Mouse (Mus musculus): ENCODE results near the gene Plod2.

Gene Plod2
- long read RNA-seq, experiment 1, transcript Plod2-203 (20 exons, 3,663 nt): minor isoform, 19 of 161 reads
- long read RNA-seq, experiment 1, transcript Plod2-201 (19 exons, 3,649 nt): major isoform, 93 of 161 reads
- long read RNA-seq, experiment 1, partial matches to known transcripts: 28 of 161 reads
- long read RNA-seq, experiment 1, other reads (novel, unspliced or antisense): 21 of 161 reads
- long read RNA-seq, experiment 2, transcript Plod2-201 (19 exons, 3,649 nt): major isoform, 89 of 156 reads
- long read RNA-seq, experiment 2, transcript Plod2-203 (20 exons, 3,663 nt): minor isoform, 5 of 156 reads
- long read RNA-seq, experiment 2, partial matches to known transcripts: 34 of 156 reads
- long read RNA-seq, experiment 2, other reads (novel, unspliced or antisense): 28 of 156 reads

GRCm38 (mm10) chr9:92541977-92542561 lies at the start of gene Plod2:
Gene Plod2 (plus strand): TSS chr9:92542223.
- intact Hi-C loops (cut with DNase I): loop anchor here (1.0 to 5.0 kb wide), 2 partner anchors 28 to 55 kb away; no protein-coding TSS in a partner anchor

GRCm38 (mm10) chr9:92499710-92500410 lies 42.2 kb upstream of the Plod2 start:
- intact Hi-C loops (cut with DNase I): loop anchor here (1.0 to 2.0 kb wide), 2 partner anchors 113 to 379 kb away; no protein-coding TSS in a partner anchor

- intact Hi-C loops (cut with DNase I): no loop called here
These were observed 37.8 kb upstream of the Plod2 start for GRCm38 (mm10) chr9:92504256-92504655.

GRCm38 (mm10) chr9:92504889-92505288 lies 37.1 kb upstream of the Plod2 start:
- intact Hi-C loops (cut with DNase I): no loop called here

DNA sequence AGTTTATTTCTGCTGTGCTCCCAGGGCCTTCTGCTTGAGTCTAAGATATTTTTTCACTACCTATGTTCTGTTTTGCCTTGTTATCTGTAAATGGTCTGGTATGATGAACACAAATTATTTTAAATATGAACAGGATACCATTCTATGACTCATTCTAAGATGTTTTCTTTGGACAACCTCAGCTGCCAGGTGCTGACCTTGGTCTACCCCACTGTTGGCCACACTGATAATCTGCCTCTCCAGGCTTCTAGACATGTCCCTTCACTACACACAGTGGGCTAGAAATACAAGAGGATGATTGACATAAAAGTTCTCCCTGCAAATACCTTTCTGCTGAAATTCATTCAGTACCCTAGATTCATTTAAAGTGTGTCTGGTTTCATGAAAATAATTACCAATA lies 30.3 kb upstream of the Plod2 start:
- intact Hi-C loops (cut with DNase I): no loop called here

DNA sequence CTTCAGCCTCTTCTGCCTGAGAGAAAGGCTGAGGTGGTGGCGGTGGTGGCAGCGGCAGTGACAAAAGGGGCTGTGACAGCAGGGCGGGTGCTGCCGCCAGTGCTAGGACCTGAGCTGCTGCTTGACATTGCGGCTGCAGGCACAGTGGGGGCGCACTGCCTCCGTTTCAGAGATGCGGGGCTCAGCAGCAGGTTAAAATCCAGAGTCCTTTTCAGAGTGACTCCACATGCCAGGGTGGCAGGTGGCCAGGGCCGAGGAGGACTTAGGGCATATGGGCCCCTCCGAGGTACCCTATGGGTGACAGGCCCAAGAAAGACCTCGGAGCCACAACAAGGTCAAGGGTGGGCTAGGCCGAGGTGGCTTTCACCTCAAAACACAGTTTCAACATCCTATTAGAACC lies 25.0 kb upstream of the Plod2 start:
- intact Hi-C loops (cut with DNase I): no loop called here

DNA sequence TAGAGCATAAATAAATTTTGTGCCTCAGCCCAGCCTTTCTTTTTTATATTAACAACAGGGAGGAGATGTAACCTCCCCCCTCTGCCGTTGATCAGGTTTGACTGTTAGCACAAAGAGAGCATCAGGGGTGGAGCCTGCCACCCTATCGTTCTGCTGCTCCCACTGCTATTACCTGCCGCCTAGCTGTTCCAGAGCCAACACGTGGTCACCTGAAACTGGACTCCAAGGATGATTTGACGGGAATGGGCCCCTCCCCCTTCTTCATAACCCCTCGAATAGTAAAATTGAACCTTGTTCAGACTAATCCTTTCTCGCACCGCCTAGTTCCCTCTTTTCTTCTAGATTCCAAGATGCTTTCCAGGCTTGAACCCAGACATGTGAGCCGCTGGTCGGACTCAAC lies 21.3 kb upstream of the Plod2 start:
- intact Hi-C loops (cut with DNase I): no loop called here

DNA sequence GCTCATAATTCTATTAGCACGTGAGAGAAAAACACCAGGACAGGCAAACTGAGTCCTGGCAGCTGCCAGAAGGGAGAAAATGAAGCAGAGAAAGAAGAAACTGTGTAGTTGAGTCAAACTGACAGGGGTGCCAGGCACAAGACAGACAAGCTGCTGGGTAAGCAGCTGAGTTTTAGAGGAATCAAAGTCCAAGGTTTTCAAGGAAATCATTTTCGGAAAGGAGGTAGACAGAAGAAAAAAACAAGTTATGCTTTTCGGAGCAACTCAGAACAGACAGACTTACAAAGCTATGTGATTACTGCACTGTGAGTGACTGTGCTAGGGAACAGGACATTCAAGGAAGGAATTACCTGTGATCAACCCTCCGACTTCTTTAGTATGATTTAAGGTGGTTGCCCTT lies 17.5 kb upstream of the Plod2 start:
- intact Hi-C loops (cut with DNase I): no loop called here

DNA sequence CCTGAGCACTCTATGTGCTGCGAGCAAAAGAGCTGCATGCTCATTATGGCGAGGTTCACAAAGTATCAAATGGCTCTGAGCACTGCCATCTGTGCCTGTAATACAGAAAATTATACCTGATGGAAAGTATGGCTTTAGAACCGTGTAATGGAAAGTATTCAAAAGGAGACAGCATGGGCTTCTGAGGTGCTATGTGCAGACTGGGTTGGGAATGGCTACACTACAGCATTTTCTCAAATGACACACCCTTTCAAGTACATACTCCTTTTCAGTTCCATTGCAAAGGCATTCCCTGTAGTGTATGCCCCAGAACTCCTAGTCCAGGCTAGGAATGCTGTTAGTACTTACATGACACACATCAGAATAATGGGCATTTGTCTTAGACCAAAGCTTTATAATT lies 12.0 kb upstream of the Plod2 start:
- intact Hi-C loops (cut with DNase I): no loop called here

DNA sequence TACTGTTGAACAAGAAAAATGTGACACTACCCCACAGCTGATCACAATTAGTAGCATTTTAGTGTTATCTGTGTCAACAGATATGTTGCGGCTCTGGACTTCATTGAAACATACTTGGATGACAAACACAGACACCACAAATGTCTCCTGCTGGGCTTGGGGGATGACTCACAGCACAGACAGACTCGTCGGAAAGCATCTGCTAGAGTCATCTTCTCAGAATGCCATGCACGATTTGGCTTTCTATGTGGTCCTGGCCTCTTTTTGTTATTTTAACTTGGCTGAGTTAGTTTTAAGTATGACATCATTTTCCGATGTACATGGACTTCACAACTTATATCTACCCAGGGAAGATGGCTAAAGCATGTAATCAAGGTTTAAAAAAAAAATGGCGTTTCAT lies 4.3 kb upstream of the Plod2 start:
- intact Hi-C loops (cut with DNase I): no loop called here

DNA sequence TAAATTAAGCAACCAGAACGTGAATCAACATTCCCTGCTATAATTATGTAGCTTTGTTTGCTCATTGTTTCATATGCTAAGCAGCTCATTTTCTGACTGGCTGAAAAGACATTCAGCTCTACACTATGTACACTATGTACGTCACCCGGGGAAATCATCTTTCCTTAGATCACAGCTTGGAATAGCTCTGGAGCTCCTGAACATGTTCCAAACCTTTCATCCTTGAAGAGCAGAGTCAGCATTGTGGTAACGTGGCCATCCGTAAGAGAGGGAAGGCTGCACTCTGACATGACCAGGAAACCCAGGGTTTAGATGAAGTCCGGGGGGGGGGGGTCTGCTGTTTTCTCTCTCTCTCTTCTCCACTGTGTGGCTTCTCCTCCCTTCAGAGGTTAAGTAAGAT lies 3.8 kb upstream of the Plod2 start:
- intact Hi-C loops (cut with DNase I): no loop called here

DNA sequence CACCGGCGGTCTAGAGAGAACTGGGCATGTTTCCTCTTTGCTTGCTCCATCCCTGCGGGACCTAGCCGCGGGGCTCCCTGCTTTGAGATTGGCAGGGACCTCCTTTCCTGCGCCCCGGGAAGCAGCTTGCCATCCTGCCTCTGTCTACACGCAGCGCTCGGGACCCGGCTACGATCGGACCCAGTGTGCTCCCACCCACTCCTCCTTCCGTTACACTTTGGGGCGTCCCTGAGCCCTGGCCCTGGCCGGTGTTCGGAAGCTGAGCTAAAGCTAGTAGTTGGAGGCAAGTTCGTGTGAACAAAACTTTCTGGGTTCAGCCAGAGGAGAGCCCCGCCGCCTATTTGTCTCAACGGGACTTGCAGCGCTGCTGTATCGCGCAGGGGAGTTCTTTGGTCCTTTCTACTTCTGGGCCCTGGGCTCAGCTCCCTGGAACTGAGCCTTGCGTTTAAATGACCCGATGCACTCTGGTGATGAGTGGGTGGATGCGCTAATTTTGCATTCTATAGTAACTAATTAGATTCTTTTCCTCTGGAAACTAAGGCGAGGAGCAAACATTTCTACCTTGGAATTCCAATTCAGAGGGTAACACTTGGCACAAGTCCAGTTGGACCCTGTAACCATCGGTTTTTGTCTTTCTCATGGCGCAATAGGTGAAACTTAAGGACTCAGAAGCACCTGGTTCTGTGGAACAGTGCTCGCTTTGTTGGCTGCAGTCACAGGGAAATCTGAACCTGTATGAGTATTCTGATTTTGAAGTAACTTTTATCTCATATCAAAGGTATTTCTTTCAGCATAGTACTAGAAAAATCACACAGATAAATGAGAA lies 781 bp downstream of the Plod2 start:
- intact Hi-C loops (cut with DNase I): loop anchor here (1.0 to 5.0 kb wide), 2 partner anchors 27 to 54 kb away; no protein-coding TSS in a partner anchor

- intact Hi-C loops (cut with DNase I): loop anchor here (5.0 kb wide), 1 partner anchor 53 kb away; no protein-coding TSS in a partner anchor
These were observed 2.1 kb downstream of the Plod2 start for GRCm38 (mm10) chr9:92544146-92544545.

DNA sequence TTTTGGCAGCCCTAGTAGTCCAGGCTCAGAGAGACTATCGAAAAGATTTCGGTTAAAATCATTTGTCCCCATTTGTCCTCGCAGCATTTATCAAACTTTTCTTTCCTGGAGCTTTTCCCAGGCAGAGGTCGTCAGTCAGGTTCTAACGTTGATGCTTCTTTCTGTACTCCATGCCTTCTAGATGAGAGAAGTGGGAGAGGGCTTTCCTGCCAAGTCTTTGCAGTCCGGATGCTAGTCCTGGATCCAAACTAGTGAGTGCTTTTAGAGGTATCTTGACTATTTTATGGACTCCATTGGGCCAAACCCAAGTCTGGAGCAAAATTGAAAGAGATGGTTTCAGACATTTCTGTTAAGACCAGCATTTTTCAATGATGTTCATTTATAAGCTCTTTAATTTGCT lies 3.0 kb downstream of the Plod2 start:
- intact Hi-C loops (cut with DNase I): no loop called here

DNA sequence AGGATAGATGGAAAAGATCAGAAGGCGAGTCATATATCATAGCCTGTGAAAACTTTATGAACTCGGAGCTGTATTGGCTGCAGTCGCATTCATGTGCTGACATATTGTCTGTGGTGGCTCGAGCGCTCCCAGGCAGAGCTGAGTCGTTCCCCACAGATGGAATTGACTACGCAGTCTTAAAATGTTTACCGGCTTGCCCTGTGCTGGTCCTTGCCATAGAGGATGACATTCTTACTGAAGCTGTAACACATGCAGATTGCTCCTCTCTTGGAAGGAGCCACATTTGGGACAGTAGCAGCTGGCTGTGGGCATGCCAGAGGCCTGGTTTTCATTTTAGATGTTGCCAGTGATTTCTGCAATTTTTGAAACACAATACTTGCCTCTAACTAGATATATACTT lies 4.4 kb downstream of the Plod2 start:
- intact Hi-C loops (cut with DNase I): no loop called here

DNA sequence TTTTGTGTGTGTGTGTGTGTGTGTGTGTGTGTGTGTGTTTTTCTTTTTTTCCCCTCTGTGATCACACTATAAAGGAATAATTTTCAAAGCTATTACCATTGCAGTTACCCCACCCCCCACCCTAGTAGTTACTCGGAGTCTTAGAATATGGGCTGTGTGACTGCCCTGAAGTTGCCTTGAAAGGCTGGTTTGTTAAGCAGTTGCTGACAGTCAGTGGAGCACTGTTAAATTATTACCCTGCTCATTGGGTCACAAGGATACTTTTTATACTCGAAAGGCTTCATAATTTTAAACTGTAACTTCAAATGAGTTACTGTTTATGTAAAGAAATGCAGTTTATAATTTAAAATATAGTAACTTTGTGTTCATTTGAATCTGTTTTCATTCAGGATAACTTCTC lies 5.1 kb downstream of the Plod2 start:
- intact Hi-C loops (cut with DNase I): no loop called here

DNA sequence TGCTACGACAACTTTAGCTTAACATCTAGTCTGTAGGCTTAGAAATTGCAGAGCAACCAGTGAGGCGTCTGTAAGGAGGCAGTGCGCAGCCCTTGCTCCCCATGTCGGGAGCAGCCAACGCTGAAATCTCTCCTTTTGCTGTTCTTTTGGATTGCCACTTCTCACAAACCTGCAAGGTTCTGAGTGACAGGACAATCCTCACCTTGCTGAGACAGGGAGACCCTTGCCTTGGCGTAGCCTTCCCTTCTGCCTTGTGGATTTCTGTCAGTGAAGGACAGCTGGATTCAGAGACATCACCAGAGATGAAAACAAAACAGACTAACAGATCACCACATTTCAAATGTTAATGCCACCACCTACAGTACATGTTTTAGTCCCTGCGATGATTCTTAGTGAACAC lies 5.8 kb downstream of the Plod2 start:
- intact Hi-C loops (cut with DNase I): no loop called here

- intact Hi-C loops (cut with DNase I): no loop called here
These were observed 6.6 kb downstream of the Plod2 start for GRCm38 (mm10) chr9:92548603-92549002.

GRCm38 (mm10) chr9:92549811-92550490 lies 7.9 kb downstream of the Plod2 start:
- intact Hi-C loops (cut with DNase I): no loop called here

DNA sequence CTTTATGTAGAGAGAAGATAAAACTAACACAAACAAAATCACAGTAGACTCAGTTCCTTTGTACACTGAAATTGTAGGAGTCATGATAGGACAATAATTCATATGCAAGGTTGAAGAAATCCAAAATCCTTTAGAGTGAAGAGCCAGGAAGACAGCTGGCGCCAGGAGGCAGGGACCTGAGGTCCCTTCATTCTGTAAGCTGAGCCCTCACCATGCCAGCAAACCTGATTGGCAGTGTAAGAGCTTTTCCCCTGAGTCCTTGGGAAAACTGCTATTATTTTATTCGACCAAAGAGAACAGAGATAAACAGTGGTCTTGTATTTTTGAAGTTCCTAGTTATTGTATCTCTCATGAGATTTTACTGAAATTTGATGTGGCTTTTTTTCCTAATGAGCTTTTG lies 9.0 kb downstream of the Plod2 start:
- intact Hi-C loops (cut with DNase I): no loop called here

DNA sequence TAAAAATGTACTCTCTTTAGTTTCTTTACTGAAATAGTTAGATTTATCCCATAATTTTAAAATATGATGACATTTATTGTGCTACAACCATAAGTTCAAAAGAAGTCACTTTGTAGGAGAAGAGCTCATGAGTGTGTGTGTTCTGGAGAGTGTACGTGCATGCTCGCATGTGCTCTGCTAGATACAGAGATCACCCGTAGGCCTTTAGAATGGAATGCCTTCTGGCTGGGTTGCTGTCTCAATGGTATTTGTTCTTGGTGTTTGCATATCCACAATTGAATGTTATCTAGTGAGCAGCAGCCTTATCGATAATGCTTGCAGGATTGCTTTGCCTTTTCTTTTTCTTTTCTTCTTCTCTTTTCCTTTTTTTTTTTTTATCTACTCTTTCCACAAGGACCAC lies 9.6 kb downstream of the Plod2 start:
- intact Hi-C loops (cut with DNase I): no loop called here
